Mouse (Mus musculus) retina, postnatal 7 days (tissue): ENCODE data around the gene Tex21.

Source experiments
- DNase-seq: peaks from one replicate; pipeline ENCODE4 v3.0.0-alpha.2; 2012; ENCODE audit warnings: low read depth, low spot score

Tex21 gene

GRCm38 (mm10) chr12:76246646-76247045, at the start of gene Tex21:
TSS of gene Tex21 (minus strand) at chr12:76246746.
- DNase-seq, result no peak

GRCm38 (mm10) chr12:76293192-76293591, 46.6 kb upstream of the Tex21 start:
- DNase-seq, result peak; percentile 34

GRCm38 (mm10) chr12:76290271-76290670, 43.7 kb upstream of the Tex21 start:
- DNase-seq, result no peak

- DNase-seq, result no peak
Observed at GRCm38 (mm10) chr12:76289428-76289827, 42.9 kb upstream of the Tex21 start.

GRCm38 (mm10) chr12:76288494-76288893, 41.9 kb upstream of the Tex21 start:
- no peak for DNase-seq

DNA sequence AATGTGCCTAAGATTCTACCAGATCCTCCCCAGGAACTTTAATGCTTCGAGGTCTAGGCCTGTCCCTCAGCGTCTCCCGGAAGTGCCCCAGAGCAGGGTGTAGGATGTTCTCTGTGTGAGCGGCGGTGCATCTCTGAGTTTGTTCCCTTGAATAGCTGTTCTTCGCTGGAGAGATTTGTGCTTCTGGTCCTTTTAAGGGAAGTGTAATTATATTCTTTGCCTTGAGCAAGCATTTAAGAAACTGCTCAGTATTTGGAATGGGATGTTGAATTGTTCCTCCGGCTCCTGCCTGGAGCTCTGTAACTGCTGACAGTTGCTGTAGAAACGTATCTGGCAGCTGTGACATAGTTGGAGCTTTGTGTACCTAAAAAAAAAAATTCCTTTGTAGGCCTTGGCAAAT, 41.4 kb upstream of the Tex21 start:
- DNase-seq, result no peak

GRCm38 (mm10) chr12:76285418-76285817, 38.9 kb upstream of the Tex21 start:
- DNase-seq, result no peak

GRCm38 (mm10) chr12:76282532-76283173, 36.1 kb upstream of the Tex21 start:
- no peak for DNase-seq

- no peak for DNase-seq
Observed at GRCm38 (mm10) chr12:76282132-76282531, 35.6 kb upstream of the Tex21 start.

GRCm38 (mm10) chr12:76281111-76281660, 34.6 kb upstream of the Tex21 start:
- DNase-seq, result no peak

DNA sequence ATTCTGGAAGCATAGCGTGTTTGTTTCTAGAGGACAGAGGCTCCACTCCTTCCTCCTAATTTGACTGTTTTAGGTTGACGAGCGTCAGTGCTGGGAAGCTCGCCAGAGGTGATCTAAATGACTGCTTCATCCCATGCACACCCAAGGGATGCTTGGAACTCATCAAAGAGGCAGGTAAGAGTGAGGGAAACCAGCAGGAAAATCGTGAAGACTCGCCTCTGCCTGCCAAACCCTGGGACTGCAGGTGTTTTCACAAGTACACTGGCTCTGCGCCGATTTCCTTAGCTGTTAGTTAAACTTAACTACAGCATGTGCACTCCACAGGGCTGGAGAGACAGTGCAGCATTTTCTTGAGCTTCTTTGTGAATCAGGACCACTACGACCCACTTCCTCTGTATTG, 34.0 kb upstream of the Tex21 start:
- no peak for DNase-seq

GRCm38 (mm10) chr12:76278209-76278608, 31.7 kb upstream of the Tex21 start:
- DNase-seq, result no peak

GRCm38 (mm10) chr12:76272610-76273524, 26.3 kb upstream of the Tex21 start:
- DNase-seq, result no peak

- no peak for DNase-seq
Observed at GRCm38 (mm10) chr12:76271516-76271915, 25.0 kb upstream of the Tex21 start.

GRCm38 (mm10) chr12:76269196-76269595, 22.6 kb upstream of the Tex21 start:
- DNase-seq, result no peak

DNA sequence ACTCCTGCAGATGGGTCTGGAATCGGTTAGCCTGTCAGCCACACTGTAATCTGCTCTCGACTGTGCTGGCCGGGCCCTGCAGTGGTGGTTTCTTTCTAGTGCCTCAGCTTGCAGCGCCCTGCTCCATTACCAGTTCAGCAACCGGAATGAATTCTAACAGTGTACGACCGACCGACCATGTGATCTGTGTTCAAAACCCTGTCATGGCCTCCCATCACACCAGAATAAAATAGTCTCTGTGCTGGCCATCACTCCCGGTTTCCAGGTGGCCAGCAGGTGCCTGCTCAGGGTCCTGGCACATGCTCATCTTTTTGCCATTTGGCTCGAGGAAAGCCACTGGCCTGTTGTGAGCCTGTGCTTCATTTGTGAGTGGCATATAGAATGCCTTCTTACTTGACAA, 22.1 kb upstream of the Tex21 start:
- DNase-seq, result no peak

- peak; percentile 53 for DNase-seq
Observed at GRCm38 (mm10) chr12:76266875-76267274, 20.3 kb upstream of the Tex21 start.

- DNase-seq, result no peak
Observed at GRCm38 (mm10) chr12:76265001-76265400, 18.5 kb upstream of the Tex21 start.

GRCm38 (mm10) chr12:76264325-76264965, 17.9 kb upstream of the Tex21 start:
- no peak for DNase-seq

DNA sequence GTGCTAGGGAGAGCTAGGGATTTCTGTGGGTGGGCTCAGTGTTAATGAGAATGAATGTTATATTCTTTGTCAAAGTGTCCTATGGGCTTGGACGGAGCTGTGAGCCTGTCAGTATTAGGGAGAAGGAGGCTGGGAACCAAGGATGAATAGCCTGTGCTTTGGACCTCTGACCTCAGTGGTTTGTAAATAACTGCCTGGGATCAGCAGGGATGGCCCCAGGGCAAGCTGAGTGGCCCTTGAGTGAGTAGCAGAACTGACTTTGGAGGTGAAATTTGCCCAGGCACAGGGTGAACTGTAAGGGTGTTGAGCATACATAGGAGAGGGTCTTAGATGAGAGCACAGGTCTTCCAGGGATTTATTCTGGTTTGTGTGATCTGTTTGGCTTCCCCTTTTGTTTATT, 17.3 kb upstream of the Tex21 start:
- DNase-seq, result no peak

DNA sequence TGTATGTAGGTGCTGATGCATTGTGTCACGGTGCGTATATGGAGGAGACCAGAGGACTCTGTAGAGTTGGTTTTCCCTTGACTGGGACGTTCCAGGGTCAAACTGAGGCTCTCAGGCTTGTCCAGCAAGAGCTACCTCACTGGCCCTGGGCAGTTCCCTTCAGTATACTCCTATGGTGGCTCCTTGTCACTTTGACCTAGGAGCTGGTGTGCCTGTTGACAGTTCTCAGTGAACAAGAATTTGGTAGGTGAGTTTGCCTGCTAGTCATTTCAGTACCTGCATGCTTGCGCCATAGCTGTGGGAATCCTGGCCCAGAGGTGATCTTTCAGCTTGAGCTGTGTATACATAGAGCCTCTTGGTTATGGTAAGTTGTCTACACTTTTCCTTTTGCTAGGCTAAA, 16.4 kb upstream of the Tex21 start:
- no peak for DNase-seq

DNA sequence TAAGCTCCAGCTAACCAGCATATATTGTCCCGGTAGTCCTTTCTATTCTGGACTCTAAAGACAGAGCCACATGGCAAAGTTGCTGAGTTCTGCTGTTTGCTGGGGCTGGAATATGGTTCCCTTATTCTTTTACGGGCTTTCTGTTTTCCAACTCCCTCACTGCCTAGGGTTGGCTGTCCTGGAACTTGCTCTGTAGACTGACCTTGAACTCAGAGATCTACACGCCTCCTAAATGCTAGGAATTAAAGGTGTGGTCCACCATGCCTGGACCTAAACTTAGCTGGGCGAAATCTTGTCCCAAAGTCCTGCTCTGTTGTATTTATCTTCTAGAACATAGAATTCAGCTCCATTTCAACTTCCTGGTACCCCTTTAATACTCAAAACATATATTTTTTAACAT, 15.0 kb upstream of the Tex21 start:
- no peak for DNase-seq
